Mouse (Mus musculus): Measurements from ENCODE around the gene Sub1.

- no peak for TF ChIP-seq CTCF (IDR thresholded peaks at IDR 0.05; ENCODE audit: extremely low read depth, insufficient read depth, low read length)
- no peak for TF ChIP-seq POLR2A (IDR thresholded peaks at IDR 0.05; ENCODE audit: extremely low read depth, insufficient read depth, low read length)
These were observed 9.4 kb upstream of the Sub1 start for GRCm38 (mm10) chr15:12006169-12006568.
